Mouse (Mus musculus): ENCODE data around the gene Slitrk1. TPM values are rescaled to one million over a fixed set of nuclear protein-coding genes. Genes with fewer than 3 reads are reported as not detected.
A peak's percentile ranks its signal among the peaks of the same experiment; 100 is the strongest.

Slitrk1 gene
- polyA plus RNA-seq (2012; rRNA removed): 5.5 and 6.8 TPM in 2 replicates
- 4.4 and 6.0 TPM in 2 replicates for polyA plus RNA-seq (2014; fragmentation: Nextera tagmentation; extraction: Ambion mirVana)

DNA sequence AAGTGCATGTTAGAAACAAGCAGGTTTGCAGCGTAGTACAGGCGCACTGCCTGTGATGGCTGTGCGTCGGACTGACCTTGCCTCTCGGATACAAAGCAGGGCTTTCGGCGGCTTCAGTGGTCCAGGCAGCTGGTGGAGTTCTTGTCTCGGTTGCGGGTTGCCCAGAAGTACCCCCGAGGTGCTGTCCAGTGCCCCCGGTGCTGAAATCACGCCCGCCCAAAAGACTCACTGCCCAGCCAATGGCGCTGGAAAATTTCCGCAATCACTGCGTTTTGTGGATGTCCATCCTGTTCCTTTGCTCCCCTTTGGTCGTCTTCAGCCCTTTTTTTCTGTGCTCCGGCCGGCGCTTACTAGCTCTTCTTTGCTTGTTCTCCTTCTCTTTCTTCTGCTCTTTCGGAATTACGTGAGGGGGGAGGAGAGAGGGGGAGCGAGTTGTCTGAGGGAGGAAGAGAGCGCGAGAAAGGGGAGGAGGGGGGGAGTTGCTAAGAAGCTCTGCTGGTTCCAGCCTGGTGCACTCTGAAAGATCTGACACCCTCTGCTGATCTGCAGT, at the start of gene Slitrk1:
TSS of gene Slitrk1 (minus strand) at position 445 of the 550 bp plus-strand sequence.
- DNase-seq (ENCODE audit: low spot score) (peak; percentile 52), ATAC-seq (ENCODE audit: low FRiP score, low read depth) (peak; percentile 57; the same call in 1 of the 2 replicates)
- WGBS: 4% methylated on average over 25 of the region's 25 CpGs

DNA sequence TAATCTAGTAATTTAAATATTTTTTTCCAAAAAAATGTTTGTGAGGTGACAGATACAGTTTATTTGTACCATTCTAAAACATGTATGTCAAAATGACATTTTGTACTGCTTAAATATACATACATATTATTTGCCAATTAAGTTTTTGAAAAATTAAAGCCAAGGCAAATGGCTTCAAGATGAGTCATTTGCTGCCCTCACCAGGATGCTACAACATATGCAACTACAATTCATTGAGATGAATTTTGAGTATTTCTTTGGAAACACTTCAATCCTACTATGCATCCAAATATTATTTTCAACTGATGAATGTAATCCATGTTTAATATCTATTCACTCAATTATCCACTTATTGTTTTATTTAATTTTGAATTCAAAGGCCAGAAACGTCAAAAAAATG, 21.8 kb upstream of the Slitrk1 start:
- WGBS: 66% methylated on average over 1 of the region's 1 CpGs
- DNase-seq (ENCODE audit: low spot score): no peak
- Histone ChIP-seq H3K4me2 (replicated peaks; ENCODE audit: low read depth, low read length, severe bottlenecking) (no peak overlapping the region), H3K27ac (replicated peaks; ENCODE audit: low read depth, low read length) (no peak overlapping the region), H3K9ac (ENCODE audit: low read depth, low read length, severe bottlenecking) (no peak overlapping the region), H3K4me3 (replicated peaks; ENCODE audit: low read length) (no peak overlapping the region), H3K36me3 (ENCODE audit: control insufficient read depth, insufficient read depth, low read length) (no peaks in the 10 kb centered on the region), H3K9me3 (ENCODE audit: control insufficient read depth, low read length) (no peaks in the 10 kb centered on the region), H3K4me1 (ENCODE audit: control insufficient read depth, insufficient read depth, low read length) (no peaks in the 10 kb centered on the region), H3K27me3 (ENCODE audit: control insufficient read depth, insufficient read depth, low read length) (no peaks in the 10 kb centered on the region)
- no peak for TF ChIP-seq POLR2A (IDR thresholded peaks at IDR 0.05; ENCODE audit: borderline replicate concordance, extremely low read depth, insufficient read depth, insufficient read length)
- no peak for ATAC-seq (ENCODE audit: low FRiP score, low read depth)

More for the DNA sequence above, at the start of gene Slitrk1:
- Histone ChIP-seq H3K36me3 (ENCODE audit: control insufficient read depth, insufficient read depth, low read length) (no peaks in the 10 kb centered on the region), H3K27me3 (ENCODE audit: control insufficient read depth, insufficient read depth, low read length) (peaks cover 36% of the 10 kb centered on the region), H3K4me3 (replicated peaks; ENCODE audit: low read length) (peak within 1 kb of the TSS; percentile 38), H3K4me1 (ENCODE audit: control insufficient read depth, insufficient read depth, low read length) (peaks cover 7% of the 10 kb centered on the region), H3K4me2 (replicated peaks; ENCODE audit: low read depth, low read length, severe bottlenecking) (peak within 1 kb of the TSS; percentile 51), H3K9me3 (ENCODE audit: control insufficient read depth, low read length) (no peaks in the 10 kb centered on the region), H3K9ac (ENCODE audit: low read depth, low read length, severe bottlenecking) (peak within 1 kb of the TSS; percentile 28; the same call in 1 of the 2 replicates), H3K27ac (replicated peaks; ENCODE audit: low read depth, low read length) (no peak within 1 kb of the TSS)
- no peak for TF ChIP-seq POLR2A (IDR thresholded peaks at IDR 0.05; ENCODE audit: borderline replicate concordance, extremely low read depth, insufficient read depth, insufficient read length)

DNA sequence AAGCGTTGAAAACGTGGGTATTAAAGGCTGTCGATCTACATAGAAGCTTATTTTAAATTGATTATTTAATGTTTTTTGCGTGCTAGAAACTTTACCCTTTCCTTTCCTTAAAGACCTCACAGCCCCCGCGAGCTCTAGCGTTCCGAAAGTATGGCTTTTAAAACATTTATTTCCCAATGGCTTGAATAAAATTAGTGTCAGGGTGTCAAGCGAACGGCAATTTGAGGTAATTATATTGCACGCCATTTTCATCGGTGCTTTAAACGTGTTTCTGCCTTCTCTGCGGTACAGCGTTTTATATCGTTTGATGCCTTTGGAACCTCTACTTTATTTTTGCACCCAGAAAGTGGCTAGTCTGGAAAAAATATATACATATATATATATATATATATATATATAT, 378 bp upstream of the Slitrk1 start:
- ATAC-seq (ENCODE audit: low FRiP score, low read depth): no peak
- WGBS: 21% methylated on average over 16 of the region's 16 CpGs
- no peak overlapping the region for H3K27ac ChIP-seq (replicated peaks; ENCODE audit: low read depth, low read length)
- peak overlapping the region; percentile 51 for H3K4me2 ChIP-seq (replicated peaks; ENCODE audit: low read depth, low read length, severe bottlenecking)
- DNase-seq (ENCODE audit: low spot score): no peak
- H3K4me3 ChIP-seq (replicated peaks; ENCODE audit: low read length): peak overlapping the region; percentile 38
- peaks cover 7% of the 10 kb centered on the region for H3K4me1 ChIP-seq (ENCODE audit: control insufficient read depth, insufficient read depth, low read length)
- H3K27me3 ChIP-seq (ENCODE audit: control insufficient read depth, insufficient read depth, low read length): peaks cover 36% of the 10 kb centered on the region
- no peaks in the 10 kb centered on the region for H3K36me3 ChIP-seq (ENCODE audit: control insufficient read depth, insufficient read depth, low read length)
- H3K9me3 ChIP-seq (ENCODE audit: control insufficient read depth, low read length): no peaks in the 10 kb centered on the region
- no peak overlapping the region for H3K9ac ChIP-seq (ENCODE audit: low read depth, low read length, severe bottlenecking)
- TF ChIP-seq POLR2A (IDR thresholded peaks at IDR 0.05; ENCODE audit: borderline replicate concordance, extremely low read depth, insufficient read depth, insufficient read length): no peak

DNA sequence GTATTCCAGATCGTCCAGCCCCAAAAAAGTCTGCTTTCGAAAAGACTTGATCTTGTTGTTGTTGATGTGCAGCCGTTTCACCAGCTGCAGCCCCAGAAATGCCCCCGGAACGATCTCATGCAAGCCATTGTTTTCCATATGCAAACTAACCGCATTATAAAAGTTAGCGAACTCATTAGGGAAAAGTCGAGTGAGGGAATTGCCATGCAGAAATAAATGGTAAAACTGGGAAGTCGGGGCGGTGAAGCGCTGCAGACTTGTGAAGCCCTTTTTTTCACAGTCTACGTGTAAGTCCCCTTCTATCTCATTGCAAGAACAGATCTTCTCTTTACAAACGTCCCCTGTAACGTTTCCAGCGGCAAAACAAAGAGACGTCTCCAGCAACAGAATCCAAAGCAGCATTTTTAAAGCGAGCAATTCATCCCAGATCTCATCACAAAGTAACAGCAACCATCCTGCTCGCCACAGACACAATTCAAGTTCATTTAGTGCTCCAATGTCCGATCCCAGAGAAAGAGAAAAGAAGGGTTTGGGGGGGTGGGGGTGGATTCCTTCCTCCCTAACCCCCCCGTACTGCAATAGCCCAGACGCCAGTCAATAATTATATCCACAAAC, 975 bp downstream of the Slitrk1 start:
- WGBS: 4% methylated on average over 21 of the region's 21 CpGs
- peak overlapping the region; percentile 51 for H3K4me2 ChIP-seq (replicated peaks; ENCODE audit: low read depth, low read length, severe bottlenecking)
- peak overlapping the region; percentile 38 for H3K4me3 ChIP-seq (replicated peaks; ENCODE audit: low read length)
- H3K9ac ChIP-seq (ENCODE audit: low read depth, low read length, severe bottlenecking): no peak overlapping the region
- H3K27me3 ChIP-seq (ENCODE audit: control insufficient read depth, insufficient read depth, low read length): peaks cover 36% of the 10 kb centered on the region
- no peak overlapping the region for H3K27ac ChIP-seq (replicated peaks; ENCODE audit: low read depth, low read length)
- peaks cover 7% of the 10 kb centered on the region for H3K4me1 ChIP-seq (ENCODE audit: control insufficient read depth, insufficient read depth, low read length)
- TF ChIP-seq POLR2A (IDR thresholded peaks at IDR 0.05; ENCODE audit: borderline replicate concordance, extremely low read depth, insufficient read depth, insufficient read length): no peak
- H3K36me3 ChIP-seq (ENCODE audit: control insufficient read depth, insufficient read depth, low read length): no peaks in the 10 kb centered on the region
- H3K9me3 ChIP-seq (ENCODE audit: control insufficient read depth, low read length): no peaks in the 10 kb centered on the region
- DNase-seq (ENCODE audit: low spot score) (no peak), ATAC-seq (ENCODE audit: low FRiP score, low read depth) (no peak)

DNA sequence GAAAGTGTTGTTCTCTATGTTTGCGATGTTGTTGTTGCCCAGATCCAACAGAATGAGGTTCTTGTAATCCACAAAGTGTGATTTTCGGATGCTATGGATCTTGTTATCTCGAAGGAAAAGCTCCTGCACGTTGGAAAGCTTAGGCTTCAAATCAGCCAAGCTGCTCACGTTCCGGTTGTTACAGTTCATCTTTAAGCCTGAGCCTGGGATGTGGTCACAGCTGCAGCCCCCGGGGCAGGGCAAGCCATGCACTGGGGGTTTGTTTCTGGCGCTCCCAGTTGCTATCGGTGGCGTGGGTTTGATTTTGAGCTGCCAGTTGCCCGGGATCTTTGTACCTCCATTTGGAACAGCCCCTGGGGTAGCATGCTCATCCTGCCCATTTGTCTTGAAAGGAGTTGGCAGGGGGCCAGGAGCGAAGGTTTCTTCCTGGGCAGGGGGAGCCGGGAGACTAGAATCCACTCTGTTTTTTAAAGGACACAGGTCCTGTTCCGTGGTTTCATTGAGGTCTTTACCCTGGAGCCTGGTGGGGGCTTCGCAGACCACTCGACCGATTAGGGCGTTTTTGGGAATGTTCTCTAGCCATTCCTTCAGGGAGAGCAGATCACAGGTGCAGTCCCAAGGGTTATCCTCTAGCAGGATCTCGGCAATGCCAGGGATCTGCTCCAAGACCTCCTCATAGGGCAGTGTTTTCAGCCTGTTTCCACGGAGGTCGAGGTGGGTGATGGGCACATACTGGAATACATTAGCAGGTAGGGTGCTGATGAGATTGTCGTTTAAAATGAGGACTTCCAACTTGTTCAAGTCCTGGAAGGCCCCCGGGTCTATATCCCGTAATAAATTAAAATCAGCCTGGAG, 1.7 kb downstream of the Slitrk1 start:
- Histone ChIP-seq H3K4me2 (replicated peaks; ENCODE audit: low read depth, low read length, severe bottlenecking) (peak overlapping the region; percentile 51), H3K36me3 (ENCODE audit: control insufficient read depth, insufficient read depth, low read length) (no peaks in the 10 kb centered on the region), H3K4me3 (replicated peaks; ENCODE audit: low read length) (peak overlapping the region; percentile 38), H3K9me3 (ENCODE audit: control insufficient read depth, low read length) (no peaks in the 10 kb centered on the region), H3K9ac (ENCODE audit: low read depth, low read length, severe bottlenecking) (no peak overlapping the region), H3K4me1 (ENCODE audit: control insufficient read depth, insufficient read depth, low read length) (peaks cover 7% of the 10 kb centered on the region), H3K27me3 (ENCODE audit: control insufficient read depth, insufficient read depth, low read length) (peaks cover 36% of the 10 kb centered on the region), H3K27ac (replicated peaks; ENCODE audit: low read depth, low read length) (no peak overlapping the region)
- ATAC-seq (ENCODE audit: low FRiP score, low read depth) (peak; percentile 12; the same call in 1 of the 2 replicates), DNase-seq (ENCODE audit: low spot score) (peak; percentile 8)
- 4% methylated on average over 24 of the region's 24 CpGs for WGBS
- TF ChIP-seq POLR2A (IDR thresholded peaks at IDR 0.05; ENCODE audit: borderline replicate concordance, extremely low read depth, insufficient read depth, insufficient read length): no peak
